Mouse (Mus musculus): Measurements from ENCODE around the gene Dhx32.

- TF ChIP-seq POLR2A (IDR thresholded peaks at IDR 0.05; ENCODE audit: insufficient read depth, low read depth, low read length) (no peak), EP300 (IDR thresholded peaks at IDR 0.05; ENCODE audit: insufficient read depth, low read depth, low read length) (no peak)
These were observed 103.8 kb downstream of the Dhx32 start for GRCm38 (mm10) chr7:133678716-133679115.
